Mouse (Mus musculus): ENCODE measurements around the gene Cntrl.

- TF ChIP-seq GATA1 (IDR thresholded peaks at IDR 0.05; ENCODE audit: borderline replicate concordance, low read length) (no peak), CTCF (IDR thresholded peaks at IDR 0.05; ENCODE audit: low read depth, low read length) (no peak)
Measured at GRCm38 (mm10) chr2:35199541-35199940, 90.2 kb downstream of the Cntrl start.

Measured in G1E (cell line).